Mouse (Mus musculus) lung, adult 2 months (tissue): Measurements from ENCODE around the gene Flna. TPM values are rescaled to one million over a fixed set of nuclear protein-coding genes. Genes with fewer than 3 reads are reported as not detected.

Experiments used
- DNase-seq: peaks from one replicate; pipeline ENCODE4 v3.0.0; 2022
- H3K4me1 ChIP-seq: fragments of 200-500 bp; 2 replicates; pipeline ENCODE4 v1.6.1; 2011; ENCODE audit warnings: low read length; ENCODE audit not compliant: control insufficient read depth, insufficient read depth
- H3K4me3 ChIP-seq: fragments of 200-500 bp; replicated peaks from 2 replicates; pipeline ENCODE3; 2011; ENCODE audit warnings: low read depth, mild to moderate bottlenecking, control low read depth, low read length; ENCODE audit errors: extremely low read depth
- CTCF ChIP-seq: fragments of 200-500 bp; IDR thresholded peaks from 2 replicates; pipeline ENCODE4 v1.5.1; 2011; ENCODE audit warnings: mild to moderate bottlenecking, low read length, control low read depth; ENCODE audit not compliant: insufficient read depth
- POLR2A ChIP-seq: fragments of 200-500 bp; IDR thresholded peaks from 2 replicates; pipeline ENCODE4 v1.6.1; 2011; ENCODE audit warnings: low read depth, mild to moderate bottlenecking, control low read depth, low read length, borderline replicate concordance; ENCODE audit errors: extremely low read depth
- WGBS: fragments of 180-500 bp; shearing (Covaris S2); methylation state at CpG from one replicate; pipeline ENCODE4 v1.1.7; 2018; 5-methylcytosine and 5-hydroxymethylcytosine counted together
- polyA plus RNA-seq: library from polyadenylated mRNA; depleted of rRNA; stranded (reverse); fragments of >200 nt; gene quantifications from 2 replicates; pipeline ENCODE4 v1.2.3, GENCODE M21; 2012

Gene Flna
- polyA plus RNA-seq, 1 experiment: 648 TPM

DNA sequence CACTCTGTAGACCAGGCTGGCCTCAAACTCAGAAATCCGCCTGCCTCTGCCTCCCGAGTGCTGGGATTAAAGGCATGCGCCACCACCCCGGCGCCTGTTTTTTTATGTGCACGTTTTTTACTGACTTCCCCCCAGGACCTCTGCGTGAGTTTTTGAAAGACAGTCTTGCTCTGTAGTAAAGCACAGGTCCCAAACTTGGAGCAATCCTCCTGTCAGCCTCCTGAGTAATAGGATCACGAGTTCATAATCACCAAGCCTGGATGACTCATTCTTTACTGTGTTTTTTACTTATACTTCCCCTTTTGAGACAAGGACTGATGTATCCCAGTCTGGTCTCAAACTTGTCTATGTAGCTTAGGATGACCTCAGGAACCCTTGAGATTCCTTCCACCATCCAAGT, 28.3 kb upstream of the Flna start:
- DNase-seq: no peak
- Histone ChIP-seq H3K4me3 (no peak overlapping the region), H3K4me1 (no peaks in the 10 kb centered on the region; the same call in 1 of the 2 replicates)
- whole genome bisulfite sequencing: 66% methylated on average over 8 of the region's 8 CpGs
- TF ChIP-seq CTCF: no peak
- no peak for TF ChIP-seq POLR2A

DNA sequence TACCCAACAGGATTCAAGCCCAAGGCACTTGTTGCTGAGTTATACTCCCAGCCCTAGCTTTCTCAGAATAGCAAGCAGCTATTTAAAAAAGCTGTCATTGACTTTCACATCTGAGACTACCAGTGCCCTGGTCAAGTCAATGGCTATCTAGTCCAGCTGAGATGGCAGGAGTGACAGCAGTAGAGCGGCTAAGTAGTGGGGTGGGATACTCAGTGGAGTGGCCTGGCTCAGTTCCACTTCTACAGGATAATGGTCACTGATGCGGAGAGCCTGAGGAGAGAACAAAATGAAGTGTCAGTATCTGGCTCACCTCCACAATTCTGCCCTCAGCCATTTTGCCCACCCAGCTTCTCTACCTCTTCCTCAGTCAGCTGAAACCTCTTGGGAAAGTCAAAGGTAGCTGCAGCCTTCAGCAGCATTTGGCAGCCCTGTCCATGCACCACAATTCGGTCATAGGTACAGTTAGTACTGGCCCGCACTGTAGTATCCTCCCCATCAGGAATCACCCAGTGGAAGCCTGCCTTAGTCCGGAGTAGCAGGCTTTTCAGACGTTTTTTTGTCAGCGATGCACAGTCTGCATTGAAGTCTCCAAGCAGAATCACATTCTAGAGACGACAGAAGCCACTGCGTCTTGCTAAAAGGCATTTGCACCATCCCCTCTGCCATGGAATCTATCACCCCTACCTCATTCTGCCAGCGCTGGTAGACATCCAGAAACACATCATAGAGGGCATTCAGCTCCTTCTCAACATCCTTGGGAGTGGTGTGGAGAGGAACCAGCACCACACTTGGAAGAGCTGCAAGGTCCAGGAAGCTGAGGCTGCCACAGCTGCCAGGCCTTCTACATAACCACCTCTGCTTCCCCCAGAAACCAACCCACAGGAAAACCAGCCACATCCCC, 24.1 kb upstream of the Flna start:
- no peak for TF ChIP-seq CTCF
- no peak for TF ChIP-seq POLR2A
- no peak overlapping the region for H3K4me3 ChIP-seq
- no peak for DNase-seq
- no peaks in the 10 kb centered on the region; the same call in 1 of the 2 replicates for H3K4me1 ChIP-seq
- WGBS: 37% methylated on average over 10 of the region's 10 CpGs

DNA sequence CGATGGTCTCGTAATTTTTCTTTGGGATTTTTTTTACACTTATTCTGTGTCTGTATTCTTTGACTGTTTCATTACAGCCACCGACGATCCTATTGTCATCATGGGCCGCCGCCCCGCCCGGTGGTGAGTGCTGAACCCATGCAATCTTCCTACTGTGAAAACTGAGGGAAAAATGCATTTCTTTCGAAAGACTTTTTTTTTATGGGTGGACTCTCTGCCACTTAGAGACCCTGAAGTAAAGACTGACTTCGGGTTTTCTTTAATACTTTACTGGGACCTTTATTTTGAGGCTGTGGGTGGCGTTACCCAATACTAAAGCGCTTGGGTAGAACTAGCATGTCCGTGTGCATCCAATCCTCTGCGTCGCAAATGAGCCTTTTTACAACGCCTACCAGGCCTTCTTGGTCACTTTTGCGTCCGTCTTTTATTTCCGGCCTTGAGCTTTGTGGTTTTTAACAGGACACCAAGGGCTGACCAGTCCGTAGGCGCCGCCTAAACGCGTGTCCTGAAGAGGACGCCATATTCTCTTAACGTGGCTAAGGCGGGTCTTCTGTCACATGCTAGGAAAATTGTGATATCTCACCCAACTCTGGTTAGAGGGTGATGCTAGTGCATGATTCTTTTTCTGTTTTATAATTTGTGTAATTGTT, 21.4 kb upstream of the Flna start:
- no peaks in the 10 kb centered on the region; the same call in 1 of the 2 replicates for H3K4me1 ChIP-seq
- peak; percentile 43 for DNase-seq
- H3K4me3 ChIP-seq: peak overlapping the region; percentile 82
- WGBS: 25% methylated on average over 27 of the region's 27 CpGs
- TF ChIP-seq POLR2A (peak; percentile 28; the same call in 1 of the 2 replicates), CTCF (no peak)

DNA sequence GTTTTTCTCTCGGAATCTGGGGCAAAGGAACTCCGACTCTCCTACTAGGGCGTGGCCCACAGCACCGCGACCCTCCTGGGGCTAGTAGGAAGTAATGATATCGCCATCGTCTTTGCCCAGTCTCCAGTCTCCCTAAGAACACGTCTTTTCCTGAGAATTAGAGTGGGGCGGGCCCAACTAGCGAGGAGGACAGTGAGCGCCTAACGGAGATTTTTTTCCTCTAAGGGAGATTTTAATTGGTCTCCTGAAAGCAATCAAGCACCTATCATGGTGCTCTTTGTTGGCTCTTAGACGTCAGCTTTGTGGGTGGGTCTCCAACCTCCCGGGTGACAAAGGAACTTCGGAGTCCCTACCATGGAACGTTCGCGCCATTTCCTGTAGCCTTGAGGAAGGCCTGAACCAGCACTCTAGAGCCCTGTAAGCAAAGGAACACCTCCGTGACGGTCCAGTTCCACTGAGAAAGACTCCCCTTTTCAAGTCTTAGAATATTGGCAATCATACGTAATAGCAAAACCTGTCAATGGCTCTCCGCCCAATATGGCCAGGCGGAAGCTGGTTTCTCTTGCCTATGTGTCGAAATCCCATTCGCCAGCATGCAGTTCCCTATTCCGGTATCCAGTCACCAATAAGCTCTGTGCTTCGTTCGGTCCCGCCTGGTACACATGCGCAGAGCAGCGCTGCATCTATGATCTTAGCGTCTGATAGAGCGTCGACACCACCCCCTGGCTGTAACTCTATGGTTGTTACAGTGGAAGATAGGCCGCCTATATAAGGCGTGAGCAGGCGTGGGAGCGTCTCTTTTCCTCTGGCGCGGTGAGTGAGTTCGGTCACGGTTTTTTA, 20.7 kb upstream of the Flna start, which contains the start of gene Rpl10:
TSS of gene Rpl10 (plus strand) at position 751 of the 840 bp plus-strand sequence.
- H3K4me3 ChIP-seq: peak within 1 kb of the TSS; percentile 88
- WGBS: 26% methylated on average over 42 of the region's 42 CpGs
- H3K4me1 ChIP-seq: no peaks in the 10 kb centered on the region; the same call in 1 of the 2 replicates
- peak; percentile 83 for DNase-seq
- TF ChIP-seq POLR2A: peak; percentile 99
- no peak for TF ChIP-seq CTCF

DNA sequence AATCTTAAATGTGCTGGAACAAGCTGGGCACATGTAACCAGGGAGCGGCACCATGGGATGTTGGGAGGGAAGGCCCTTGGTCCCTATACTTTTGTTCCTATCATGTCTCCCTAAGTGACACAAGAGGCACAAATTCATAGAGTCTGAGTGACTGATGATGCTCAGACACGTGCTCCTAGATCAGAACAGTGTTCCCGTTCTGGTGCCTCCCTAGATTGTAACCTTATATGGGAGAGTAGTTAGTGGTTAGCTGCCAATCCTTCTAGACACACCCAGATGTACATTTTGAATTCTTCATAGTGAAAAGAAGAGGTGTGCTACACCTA, 20.1 kb upstream of the Flna start:
- DNase-seq: no peak
- no peak for TF ChIP-seq CTCF
- no peak for TF ChIP-seq POLR2A
- WGBS: 36% methylated on average over 3 of the region's 3 CpGs
- Histone ChIP-seq H3K4me1 (no peaks in the 10 kb centered on the region; the same call in 1 of the 2 replicates), H3K4me3 (peak overlapping the region; percentile 72)

DNA sequence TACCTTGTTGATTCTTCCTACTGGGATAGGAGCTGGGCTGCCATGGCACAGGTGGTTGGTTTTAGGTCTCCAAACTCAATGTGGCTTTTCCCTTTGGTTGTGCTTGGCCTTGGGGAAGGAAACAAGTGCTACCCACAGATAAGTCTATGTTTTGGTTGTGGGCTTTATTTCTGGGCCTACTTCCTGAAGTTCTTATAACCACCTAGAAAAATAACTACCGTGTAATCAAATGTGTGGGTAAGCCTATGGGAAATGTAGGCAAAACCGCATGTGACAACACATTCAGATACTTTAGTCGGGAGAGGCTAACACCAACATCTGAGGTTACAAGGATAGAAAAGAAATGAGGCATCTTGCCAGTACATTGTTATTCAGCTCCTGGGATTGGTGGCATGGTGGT, 8.1 kb upstream of the Flna start:
- Histone ChIP-seq H3K4me3 (no peak overlapping the region), H3K4me1 (no peaks in the 10 kb centered on the region)
- no peak for DNase-seq
- no peak for TF ChIP-seq CTCF
- no peak for TF ChIP-seq POLR2A
- 87% methylated on average over 3 of the region's 3 CpGs for WGBS

DNA sequence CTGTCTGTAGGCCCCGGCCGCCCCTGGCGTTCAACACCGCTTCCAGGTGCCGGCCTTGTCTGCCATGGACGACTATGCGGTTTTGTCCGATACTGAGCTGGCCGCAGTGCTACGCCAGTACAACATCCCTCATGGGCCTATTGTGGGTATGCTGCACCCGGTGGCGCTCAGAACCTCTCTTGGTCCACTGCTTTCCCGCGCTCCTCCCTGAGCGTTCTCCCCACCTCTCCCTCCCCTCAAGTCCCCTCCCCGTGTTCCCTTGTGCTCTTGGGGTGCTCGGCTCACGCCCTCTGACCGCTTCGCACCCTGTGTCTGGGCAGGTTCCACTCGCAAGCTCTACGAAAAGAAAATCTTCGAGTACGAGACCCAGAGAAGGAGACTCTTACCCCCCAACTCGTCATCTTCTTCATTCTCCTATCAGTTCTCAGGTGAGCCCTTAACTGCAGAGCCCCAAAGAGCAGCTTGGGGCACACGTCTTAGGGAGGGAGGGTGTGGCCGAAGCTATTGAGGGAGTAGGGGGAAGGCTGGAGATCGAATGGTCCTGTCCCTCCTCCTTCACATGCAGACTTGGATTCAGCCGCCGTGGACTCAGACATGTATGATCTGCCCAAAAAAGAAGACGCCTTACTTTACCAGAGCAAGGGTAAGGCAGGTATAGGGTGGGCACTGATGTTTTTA, 5.4 kb upstream of the Flna start:
- DNase-seq: no peak
- 37% methylated on average over 31 of the region's 31 CpGs for WGBS
- peak overlapping the region; percentile 86 for H3K4me3 ChIP-seq
- H3K4me1 ChIP-seq: no peaks in the 10 kb centered on the region; the same call in 1 of the 2 replicates
- TF ChIP-seq POLR2A (0 out of 2 replicates have a peak, but pooled peaks have one; percentile 3), CTCF (no peak)

DNA sequence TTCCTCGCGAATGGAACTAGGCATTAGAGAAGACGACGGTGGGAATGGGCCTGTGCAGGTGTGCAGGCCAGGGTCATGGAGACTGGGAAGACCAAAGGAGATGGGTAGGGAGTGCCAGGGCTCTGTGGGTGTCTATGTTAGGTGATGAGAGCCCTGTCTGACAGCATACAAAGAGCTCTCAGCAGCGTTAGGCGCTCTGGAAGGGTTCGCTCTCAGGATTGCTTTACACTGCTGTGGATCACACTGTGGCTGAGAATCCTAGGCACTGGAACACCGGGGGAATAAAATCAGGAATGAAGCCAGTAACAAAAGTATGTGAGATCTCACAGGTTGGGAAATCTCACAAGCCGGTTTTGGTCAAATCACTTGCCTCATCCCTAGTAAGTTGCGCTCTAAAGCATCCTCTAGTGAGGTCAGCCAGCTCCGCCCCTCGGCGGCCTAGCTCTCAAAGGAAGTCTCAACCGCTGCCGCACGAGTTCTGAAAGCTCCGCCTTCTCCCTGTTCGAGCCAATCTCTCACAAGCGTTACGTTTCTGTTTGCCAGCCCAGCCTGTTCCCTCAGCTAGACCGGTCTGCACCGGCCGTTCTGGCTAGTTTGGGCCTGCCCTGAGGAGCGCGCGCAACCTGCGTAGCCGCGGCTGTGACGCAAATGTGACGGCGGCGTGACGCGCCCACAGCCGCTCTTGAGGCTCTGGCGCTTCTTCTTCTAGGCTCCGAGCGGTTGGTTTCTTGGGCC, 4.7 kb upstream of the Flna start, which contains the start of gene Emd:
TSS of gene Emd (plus strand) at position 535 of the 735 bp plus-strand sequence.
- 35% methylated on average over 39 of the region's 39 CpGs for WGBS
- peak; percentile 76 for DNase-seq

More for the DNA sequence above, 4.7 kb upstream of the Flna start, which contains the start of gene Emd:
- no peak for TF ChIP-seq CTCF
- peak; percentile 68 for TF ChIP-seq POLR2A
- no peaks in the 10 kb centered on the region; the same call in 1 of the 2 replicates for H3K4me1 ChIP-seq
- peak within 1 kb of the TSS; percentile 86 for H3K4me3 ChIP-seq
